Comparison of ENCODE assay signal across 1 mouse cellular context in the genomic region with DNA sequence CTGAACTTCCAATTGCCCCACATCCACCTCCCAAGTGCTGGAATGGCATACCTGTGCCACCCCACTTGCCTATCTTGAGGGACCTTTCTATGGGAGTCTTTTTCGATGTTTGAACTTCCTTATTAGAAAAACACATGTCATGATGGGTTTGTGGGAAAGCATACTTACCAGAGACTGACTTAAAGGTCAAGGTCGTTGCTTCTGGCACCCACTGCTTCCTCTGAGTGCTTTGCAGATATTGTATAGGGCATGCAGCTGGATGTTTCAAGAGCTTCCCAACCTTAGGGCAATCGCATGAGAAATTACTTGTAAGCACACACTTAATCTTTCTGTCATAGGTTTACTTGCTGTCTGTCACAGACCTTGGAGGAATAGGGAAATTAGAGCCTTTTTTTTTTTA.
TF ChIP-seq lines count a peak whose summit lies in the region.

No protein-coding gene starts in this region.

TF ChIP-seq in MEL, 35 proteins besides CTCF, POLR2A, EP300 and RAD21:
- TF ChIP-seq POLR2AphosphoS2 (IDR thresholded peaks at IDR 0.05; ENCODE audit: low read length) (no peak), MAZ (IDR thresholded peaks at IDR 0.05; ENCODE audit: low read depth, low read length) (no peak), ELF1 (IDR thresholded peaks at IDR 0.05; ENCODE audit: low read depth, low read length) (no peak), UBTF (IDR thresholded peaks at IDR 0.05; ENCODE audit: borderline replicate concordance, insufficient read depth, low read depth, low read length) (no peak), ZC3H11A (IDR thresholded peaks at IDR 0.05; ENCODE audit: low read depth, low read length) (no peak), ZMIZ1 (IDR thresholded peaks at IDR 0.05; ENCODE audit: low read depth, low read length) (no peak)
